Mouse (Mus musculus) megakaryocyte-erythroid progenitor cell, adult 5-6 weeks (primary cell): ENCODE data around the gene Colq. TPM values are rescaled to one million over a fixed set of nuclear protein-coding genes. Genes with fewer than 3 reads are reported as not detected.

ENCODE experiments used
- ATAC-seq: replicated peaks from 2 replicates; pipeline ENCODE4 v1.8.0; 2016; ENCODE audit warnings: mild to moderate bottlenecking, inconsistent platforms; ENCODE audit not compliant: severe bottlenecking, poor library complexity, low FRiP score, low TSS enrichment
- total RNA-seq, 2 experiments: library from RNA; stranded (forward) in 1 of 2; stranded (reverse) in 1 of 2; fragments of 200-1000, 215-1000 nt in 1 of 2; fragments of >200 nt in 1 of 2; fragmentation: Nextera tagmentation in 1 of 2; gene quantifications; 2 replicates each; pipeline ENCODE4 v1.2.3; 2014 to 2017

The Colq gene
- total RNA-seq, 2 experiments from 2014 or later = 0.76 TPM; not detected in 1

- ATAC-seq = no peak
Measured at GRCm38 (mm10) chr14:31482417-31482816, 108.7 kb downstream of the Colq start.

- no peak for ATAC-seq
Measured at GRCm38 (mm10) chr14:31473297-31473696, 117.8 kb downstream of the Colq start.

Other genes starting within 250 kb of the Colq start
- gene Sh3bp5, start 155.3 kb downstream of the Colq start, total RNA-seq (2014; fragmentation: Nextera tagmentation) = 1.1 and 2.3 TPM in 2 replicates
- 1.1 and 1.3 TPM in 2 replicates for gene Sh3bp5, start 155.3 kb downstream of the Colq start, total RNA-seq (2017)
- gene Eaf1, start 96.9 kb downstream of the Colq start, total RNA-seq (2014; fragmentation: Nextera tagmentation) = 40.1 and 42.9 TPM in 2 replicates
- gene Eaf1, start 96.9 kb downstream of the Colq start, total RNA-seq (2017) = 23.8 and 24.5 TPM in 2 replicates
- gene Mettl6, start 96.3 kb downstream of the Colq start, total RNA-seq (2014; fragmentation: Nextera tagmentation) = 32.3 and 35.0 TPM in 2 replicates
- gene Mettl6, start 96.3 kb downstream of the Colq start, total RNA-seq (2017) = 47.2 and 79.6 TPM in 2 replicates
- gene Gm49387, start 49.5 kb upstream of the Colq start, total RNA-seq (2014; fragmentation: Nextera tagmentation) = not detected in 2 replicates
- gene Gm49387, start 49.5 kb upstream of the Colq start, total RNA-seq (2017) = not detected in 2 replicates
- 5.4 and 10.4 TPM in 2 replicates for gene Btd, start 49.7 kb upstream of the Colq start, total RNA-seq (2014; fragmentation: Nextera tagmentation)
- 5.6 and 7.4 TPM in 2 replicates for gene Btd, start 49.7 kb upstream of the Colq start, total RNA-seq (2017)
- gene Hacl1, start 49.9 kb upstream of the Colq start, total RNA-seq (2014; fragmentation: Nextera tagmentation) = 5.2 and 13.0 TPM in 2 replicates
- gene Hacl1, start 49.9 kb upstream of the Colq start, total RNA-seq (2017) = 15.4 and 29.6 TPM in 2 replicates
- gene Ankrd28, start 239.3 kb upstream of the Colq start, total RNA-seq (2014; fragmentation: Nextera tagmentation) = 37.4 and 46.6 TPM in 2 replicates
- 27.0 and 42.7 TPM in 2 replicates for gene Ankrd28, start 239.3 kb upstream of the Colq start, total RNA-seq (2017)